Mouse (Mus musculus) induced T-regulatory cell, adult 2 months (primary cell): ENCODE data around the gene Fyn.
A peak's percentile ranks its signal among the peaks of the same experiment; 100 is the strongest.

ENCODE experiments used
- DNase-seq: peaks from one replicate; pipeline ENCODE4 v3.0.0-alpha.2; 2012; ENCODE audit warnings: low read depth

Gene Fyn

GRCm38 (mm10) chr10:39411857-39412559 lies 43.4 kb downstream of the Fyn start:
- DNase-seq: peak; percentile 71

GRCm38 (mm10) chr10:39412826-39413620 lies 44.4 kb downstream of the Fyn start:
- peak; percentile 66 for DNase-seq

- DNase-seq: no peak
Observed at GRCm38 (mm10) chr10:39414068-39414467, 45.4 kb downstream of the Fyn start.

- peak; percentile 49 for DNase-seq
Observed at GRCm38 (mm10) chr10:39415586-39415985, 46.9 kb downstream of the Fyn start.

- DNase-seq: no peak
Observed at GRCm38 (mm10) chr10:39417611-39418010, 49.0 kb downstream of the Fyn start.

GRCm38 (mm10) chr10:39418395-39418794 lies 49.7 kb downstream of the Fyn start:
- DNase-seq: peak; percentile 50

- DNase-seq: peak; percentile 68
Observed at GRCm38 (mm10) chr10:39420842-39421617, 52.4 kb downstream of the Fyn start.

GRCm38 (mm10) chr10:39421772-39422171 lies 53.1 kb downstream of the Fyn start:
- no peak for DNase-seq

GRCm38 (mm10) chr10:39424643-39425042 lies 56.0 kb downstream of the Fyn start:
- DNase-seq: no peak

- no peak for DNase-seq
Observed at GRCm38 (mm10) chr10:39426033-39426432, 57.4 kb downstream of the Fyn start.

GRCm38 (mm10) chr10:39426833-39427490 lies 58.3 kb downstream of the Fyn start:
- DNase-seq: no peak

GRCm38 (mm10) chr10:39429661-39430060 lies 61.0 kb downstream of the Fyn start:
- DNase-seq: no peak

- peak; percentile 56 for DNase-seq
Observed at GRCm38 (mm10) chr10:39430074-39430764, 61.6 kb downstream of the Fyn start.

GRCm38 (mm10) chr10:39431265-39431664 lies 62.6 kb downstream of the Fyn start:
- no peak for DNase-seq

- DNase-seq: no peak
Observed at GRCm38 (mm10) chr10:39432648-39433568, 64.3 kb downstream of the Fyn start.

- DNase-seq: peak; percentile 59
Observed at GRCm38 (mm10) chr10:39433893-39434292, 65.2 kb downstream of the Fyn start.

- DNase-seq: peak; percentile 83
Observed at GRCm38 (mm10) chr10:39434758-39435448, 66.2 kb downstream of the Fyn start.

GRCm38 (mm10) chr10:39438905-39439304 lies 70.2 kb downstream of the Fyn start:
- DNase-seq: no peak

GRCm38 (mm10) chr10:39440506-39440905 lies 71.9 kb downstream of the Fyn start:
- DNase-seq: no peak

GRCm38 (mm10) chr10:39441636-39442035 lies 73.0 kb downstream of the Fyn start:
- no peak for DNase-seq
